Mouse (Mus musculus) heart, postnatal 10 days (tissue): Measurements from ENCODE around the gene Smn1. TPM values are rescaled to one million over a fixed set of nuclear protein-coding genes. Genes with fewer than 3 reads are reported as not detected.

Experiments
- total RNA-seq, 2 experiments: library from RNA; stranded (reverse); gene quantifications; 2 replicates each; pipeline ENCODE4 v1.2.3; 2021

Gene Smn1
- total RNA-seq, 2 experiments from 2014 or later: 21.6 to 23.5 TPM

Other genes with a start within 250 kb of the Smn1 start
- under 1 TPM in 1 of 2 experiments, not detected in 1; 0.29 TPM for gene Cartpt, start 223.8 kb upstream of the Smn1 start, total RNA-seq
- gene Mccc2, start 109.2 kb upstream of the Smn1 start, total RNA-seq: 10 to 100 TPM; 36.1 to 38.3 TPM
- 10 to 100 TPM; 23.9 to 29.5 TPM for gene Bdp1, start 20.8 kb upstream of the Smn1 start, total RNA-seq
- 10 to 100 TPM; 17.5 to 20.0 TPM for gene Serf1, start 16.8 kb upstream of the Smn1 start, total RNA-seq
- gene Naip2, start 77.2 kb downstream of the Smn1 start, total RNA-seq: under 1 TPM; 0.22 to 0.47 TPM
- gene Naip5, start 121.5 kb downstream of the Smn1 start, total RNA-seq: under 1 TPM; 0.07 to 0.27 TPM
- under 1 TPM; 0.15 to 0.24 TPM for gene Naip6, start 192.8 kb downstream of the Smn1 start, total RNA-seq